Mouse (Mus musculus): Measurements from ENCODE around the gene Tex33.

DNA sequence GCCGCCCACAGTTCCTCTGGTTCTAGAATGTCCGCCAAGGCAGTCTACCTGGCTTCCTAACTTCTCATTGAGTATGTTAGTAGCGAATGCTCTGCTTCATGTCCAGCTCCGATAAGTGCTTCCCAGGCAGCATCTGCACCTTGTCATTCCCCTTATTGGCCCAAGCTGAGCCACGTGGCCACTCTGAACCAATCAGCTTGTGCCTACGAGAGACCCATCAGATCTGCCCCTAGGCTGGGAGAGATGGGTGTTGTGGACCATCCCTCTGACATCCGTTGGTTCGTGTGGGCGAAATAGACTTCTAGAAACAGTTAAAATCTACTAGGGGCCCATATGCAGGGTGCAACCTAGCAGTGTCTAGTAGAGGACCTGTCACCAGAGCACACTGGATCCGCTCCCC lies 17.9 kb downstream of the Tex33 start:
- TF ChIP-seq CTCF (IDR thresholded peaks at IDR 0.05; ENCODE audit: extremely low read depth, insufficient read depth, low read length) (no peak), POLR2A (IDR thresholded peaks at IDR 0.05; ENCODE audit: extremely low read depth, insufficient read depth, low read length) (no peak)

Data from cortical plate, adult 2 months (tissue).